8 mouse cellular contexts compared by ENCODE assay signal in the genomic region with DNA sequence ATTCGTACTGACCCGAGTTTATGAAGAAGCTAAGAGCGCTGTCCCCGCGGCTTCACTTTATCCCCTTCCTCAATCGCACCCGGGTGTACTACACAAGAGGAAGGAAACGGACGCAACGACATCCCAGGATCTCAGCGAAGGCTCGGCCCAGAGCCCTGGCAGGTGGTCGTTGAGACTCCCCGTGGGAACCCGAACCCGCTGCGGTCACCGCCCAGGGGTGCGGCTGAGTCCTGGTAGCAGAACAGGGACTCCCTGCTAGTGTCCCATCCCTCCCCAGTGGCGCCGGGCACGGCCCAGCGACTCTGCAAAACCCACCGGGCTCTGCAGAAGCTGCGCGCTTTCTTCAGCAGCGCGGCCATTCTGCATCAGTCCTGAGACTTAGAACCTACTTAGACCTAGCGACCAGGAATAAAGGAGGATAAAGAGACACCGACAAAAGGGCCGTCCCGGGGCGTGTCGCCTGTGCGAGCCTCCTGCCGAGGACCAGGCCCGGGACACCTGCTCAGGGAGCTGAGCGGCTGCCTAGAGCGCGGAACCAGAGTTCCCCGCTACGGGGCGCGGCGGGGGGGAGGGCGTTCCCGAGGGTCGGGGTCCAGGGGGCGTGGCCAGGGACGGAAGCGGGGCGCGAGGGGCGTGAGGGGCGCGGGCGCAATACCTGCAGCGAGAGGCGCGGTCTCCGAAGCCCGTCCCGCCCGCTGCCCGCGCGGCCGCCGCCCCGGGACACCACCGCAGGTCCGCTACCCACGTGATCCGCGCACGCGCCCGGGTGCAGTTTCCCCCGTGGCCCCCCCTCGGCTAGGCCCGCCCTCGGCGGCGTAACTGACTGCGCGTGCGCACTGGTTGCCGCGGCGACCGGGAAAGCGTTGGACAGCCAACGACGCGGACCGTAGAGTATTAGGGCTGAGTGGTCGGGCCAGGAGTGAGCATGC. TPM values are rescaled to one million over a fixed set of nuclear protein-coding genes. Genes with fewer than 3 reads are reported as not detected.
DNase-seq lines count a peak whose midpoint lies in the region; ATAC-seq and TF ChIP-seq lines count a peak whose summit lies in the region.

A gene (minus strand): TSS at position 747 of the 929 bp plus-strand sequence.
A gene (plus strand): TSS at position 799 of the 929 bp plus-strand sequence.

- H3K9me3 ChIP-seq in embryonic facial prominence, embryonic 14.5 days (ENCODE audit: control insufficient read depth, low read length), result no peaks in the 10 kb centered on the region
- H3K9me3 ChIP-seq in limb, embryonic 14.5 days (ENCODE audit: control insufficient read depth, low read length), result no peaks in the 10 kb centered on the region
- no peaks in the 10 kb centered on the region for H3K9me3 ChIP-seq in midbrain, embryonic 16.5 days (replicated peaks; ENCODE audit: control insufficient read depth, low read length, poor library complexity, severe bottlenecking)

- TF ChIP-seq POLR2A in bone marrow, adult 2 months (IDR thresholded peaks at IDR 0.05; ENCODE audit: borderline replicate concordance, control insufficient read depth, low read depth, low read length), result peak; percentile 67; the same call in 1 of the 2 replicates
- TF ChIP-seq POLR2A in limb, embryonic 14.5 days (IDR thresholded peaks at IDR 0.05; ENCODE audit: borderline replicate concordance, extremely low read depth, insufficient read depth, insufficient read length), result 0 out of 2 replicates have a peak, but pooled peaks have one; percentile 38
- TF ChIP-seq POLR2A in spleen, adult 2 months (IDR thresholded peaks at IDR 0.05; ENCODE audit: low read depth, low read length), result peak; percentile 29

- H3K27ac ChIP-seq in bone marrow, adult 2 months (ENCODE audit: control insufficient read depth, insufficient read depth, low read depth, low read length, poor library complexity), result peak within 1 kb of the TSS; percentile 81
- no peak within 1 kb of the TSS for H3K27ac ChIP-seq in embryonic facial prominence, embryonic 14.5 days (replicated peaks; ENCODE audit: low read depth, low read length)
- H3K27ac ChIP-seq in limb, embryonic 14.5 days (replicated peaks; ENCODE audit: low read depth, low read length), result no peak within 1 kb of the TSS
- peak within 1 kb of the TSS; percentile 82 for H3K27ac ChIP-seq in midbrain, embryonic 16.5 days (ENCODE audit: low read length)
- H3K27ac ChIP-seq in spleen, adult 2 months (ENCODE audit: insufficient read depth, low read length), result peak within 1 kb of the TSS; percentile 60

- peak; percentile 84 for DNase-seq in 416B (ENCODE audit: low read depth)
- peak; percentile 92 for DNase-seq in embryonic facial prominence, embryonic 14.5 days (ENCODE audit: low spot score)
- peak; percentile 93 for DNase-seq in heart, adult 8-10 months (ENCODE audit: low spot score)
- peak; percentile 96 for DNase-seq in kidney, adult 9 months
- DNase-seq in limb, embryonic 14.5 days (ENCODE audit: low spot score), result peak; percentile 85
- peak; percentile 77 to 97 for DNase-seq in spleen, adult 2 months (ENCODE audit: low read depth in 1 of 2, low spot score in 2 of 2)

- H3K4me2 ChIP-seq in embryonic facial prominence, embryonic 14.5 days (ENCODE audit: low read depth, low read length), result peak within 1 kb of the TSS; percentile 96
- H3K4me2 ChIP-seq in limb, embryonic 14.5 days (replicated peaks; ENCODE audit: low read depth, low read length, severe bottlenecking), result peak within 1 kb of the TSS; percentile 91
- H3K4me2 ChIP-seq in midbrain, embryonic 16.5 days (ENCODE audit: low read length), result peak within 1 kb of the TSS; percentile 88

- ATAC-seq in embryonic facial prominence, embryonic 14.5 days (ENCODE audit: low read depth), result peak; percentile 88
- ATAC-seq in limb, embryonic 14.5 days (ENCODE audit: low FRiP score, low read depth), result peak; percentile 91
- peak; percentile 89 for ATAC-seq in midbrain, embryonic 16.5 days

- H3K9ac ChIP-seq in embryonic facial prominence, embryonic 14.5 days (ENCODE audit: low read depth, low read length), result peak within 1 kb of the TSS; percentile 71
- H3K9ac ChIP-seq in limb, embryonic 14.5 days (ENCODE audit: low read depth, low read length, severe bottlenecking), result peak within 1 kb of the TSS; percentile 65
- H3K9ac ChIP-seq in midbrain, embryonic 16.5 days (ENCODE audit: low read depth, low read length), result peak within 1 kb of the TSS; percentile 87

- no peaks in the 10 kb centered on the region for H3K36me3 ChIP-seq in embryonic facial prominence, embryonic 14.5 days (ENCODE audit: control insufficient read depth, insufficient read depth, low read length)
- H3K36me3 ChIP-seq in limb, embryonic 14.5 days (ENCODE audit: control insufficient read depth, insufficient read depth, low read length), result no peaks in the 10 kb centered on the region
- H3K36me3 ChIP-seq in midbrain, embryonic 16.5 days (ENCODE audit: control insufficient read depth, insufficient read depth, low read length), result no peaks in the 10 kb centered on the region
- H3K36me3 ChIP-seq in spleen, adult 2 months (ENCODE audit: control insufficient read depth, insufficient read depth, low read length), result no peaks in the 10 kb centered on the region

- no peak for TF ChIP-seq CTCF in bone marrow, adult 2 months (IDR thresholded peaks at IDR 0.05; ENCODE audit: control insufficient read depth, insufficient read depth, low read length)
- TF ChIP-seq CTCF in spleen, adult 2 months (IDR thresholded peaks at IDR 0.05; ENCODE audit: extremely low read depth, insufficient read depth, insufficient read length, insufficient replicate concordance), result 0 out of 2 replicates have a peak, but pooled peaks have one; percentile 2

- peaks cover 9% of the 10 kb centered on the region for H3K27me3 ChIP-seq in embryonic facial prominence, embryonic 14.5 days (replicated peaks; ENCODE audit: control insufficient read depth, insufficient read depth, low read length)
- 0 out of 2 replicates have a peak, but pooled peaks cover 6% of the 10 kb centered on the region for H3K27me3 ChIP-seq in limb, embryonic 14.5 days (ENCODE audit: control insufficient read depth, insufficient read depth, low read length)
- 0 out of 2 replicates have a peak, but pooled peaks cover 2% of the 10 kb centered on the region for H3K27me3 ChIP-seq in midbrain, embryonic 16.5 days (ENCODE audit: control insufficient read depth, insufficient read depth, low read depth, low read length)
- H3K27me3 ChIP-seq in spleen, adult 2 months (ENCODE audit: control insufficient read depth, insufficient read depth, low read length), result no peaks in the 10 kb centered on the region

- peak within 1 kb of the TSS; percentile 90 for H3K4me3 ChIP-seq in bone marrow, adult 2 months (replicated peaks; ENCODE audit: control insufficient read depth, low read depth, low read length)
- peak within 1 kb of the TSS; percentile 79 for H3K4me3 ChIP-seq in embryonic facial prominence, embryonic 14.5 days (ENCODE audit: low read depth, low read length)
- H3K4me3 ChIP-seq in limb, embryonic 14.5 days (replicated peaks; ENCODE audit: low read length), result peak within 1 kb of the TSS; percentile 76
- H3K4me3 ChIP-seq in midbrain, embryonic 16.5 days (ENCODE audit: low read depth, low read length), result peak within 1 kb of the TSS; percentile 91
- peak within 1 kb of the TSS; percentile 68 for H3K4me3 ChIP-seq in spleen, adult 2 months (ENCODE audit: extremely low read depth, insufficient read depth, insufficient read length)

- H3K4me1 ChIP-seq in bone marrow, adult 2 months (ENCODE audit: control insufficient read depth, insufficient read depth, low read length), result peaks cover 3% of the 10 kb centered on the region
- H3K4me1 ChIP-seq in embryonic facial prominence, embryonic 14.5 days (ENCODE audit: control insufficient read depth, insufficient read depth, low read length), result peaks cover 5% of the 10 kb centered on the region
- peaks cover 7% of the 10 kb centered on the region; the same call in 1 of the 2 replicates for H3K4me1 ChIP-seq in limb, embryonic 14.5 days (ENCODE audit: control insufficient read depth, insufficient read depth, low read length)
- peaks cover 18% of the 10 kb centered on the region for H3K4me1 ChIP-seq in midbrain, embryonic 16.5 days (ENCODE audit: control insufficient read depth, insufficient read depth, low read length)
- H3K4me1 ChIP-seq in spleen, adult 2 months (ENCODE audit: control insufficient read depth, insufficient read depth, insufficient read length), result peaks cover 9% of the 10 kb centered on the region; the same call in 1 of the 2 replicates

- under 1% methylated on average over 88 of the region's 97 CpGs for WGBS in bone marrow, adult 2 months
- WGBS in embryonic facial prominence, embryonic 14.5 days, result under 1% methylated on average over 47 of the region's 97 CpGs
- under 1% methylated on average over 49 of the region's 97 CpGs for WGBS in limb, embryonic 14.5 days
- under 1% methylated on average over 86 of the region's 97 CpGs for WGBS in midbrain, embryonic 16.5 days
- under 1% methylated on average over 72 of the region's 97 CpGs for WGBS in spleen, adult 2 months

RNA-seq across cellular contexts. Expression of the first gene that starts in this region (rescaled TPM):
- 14.5 and 22.2 TPM in 2 replicates for polyA plus RNA-seq in bone marrow, adult 2 months (2011; ENCODE audit: insufficient read depth, insufficient read length, low replicate concordance, missing spikeins)
- 34.0 and 37.1 TPM in 2 replicates for polyA plus RNA-seq in embryonic facial prominence, embryonic 14.5 days (2014; fragmentation: Nextera tagmentation; extraction: Ambion mirVana)
- 10 to 100 TPM; 18.4 to 22.3 (median 19.8) TPM for total RNA-seq in heart, adult 8-10 months (2022)
- polyA plus RNA-seq in limb, embryonic 14.5 days (2012; rRNA removed), result 15.5 and 17.2 TPM in 2 replicates
- 31.3 and 34.2 TPM in 2 replicates for polyA plus RNA-seq in limb, embryonic 14.5 days (2014; fragmentation: Nextera tagmentation; extraction: Ambion mirVana)
- polyA plus RNA-seq in midbrain, embryonic 16.5 days (2015; fragmentation: Nextera tagmentation; extraction: Ambion mirVana), result 197 and 206 TPM in 2 replicates
- polyA plus RNA-seq in spleen, adult 2 months (2012; rRNA removed), result 29.9 and 39.7 TPM in 2 replicates

RNA-seq across cellular contexts. Expression of the second gene that starts in this region (rescaled TPM):
- 0.34 and 0.70 TPM in 2 replicates for polyA plus RNA-seq in bone marrow, adult 2 months (2011; ENCODE audit: insufficient read depth, insufficient read length, low replicate concordance, missing spikeins)
- 0.83 and 2.5 TPM in 2 replicates for polyA plus RNA-seq in embryonic facial prominence, embryonic 14.5 days (2014; fragmentation: Nextera tagmentation; extraction: Ambion mirVana)
- total RNA-seq in heart, adult 8-10 months (2022), result not detected
- 0.04 and 0.06 TPM in 2 replicates for polyA plus RNA-seq in limb, embryonic 14.5 days (2012; rRNA removed)
- not detected in 2 replicates for polyA plus RNA-seq in limb, embryonic 14.5 days (2014; fragmentation: Nextera tagmentation; extraction: Ambion mirVana)
- polyA plus RNA-seq in midbrain, embryonic 16.5 days (2015; fragmentation: Nextera tagmentation; extraction: Ambion mirVana), result 0.75 and 0.83 TPM in 2 replicates
- polyA plus RNA-seq in spleen, adult 2 months (2012; rRNA removed), result not detected in 2 replicates

Comparison
In these comparisons a context has a peak if more than half of its experiments do, and no peak if none do; other contexts are left out.
1. H3K27ac ChIP-seq: peak in bone marrow, adult 2 months (single experiment), midbrain, embryonic 16.5 days (single experiment) and spleen, adult 2 months (single experiment); none in embryonic facial prominence, embryonic 14.5 days (single experiment) and limb, embryonic 14.5 days (single experiment).
2. Peak in every context shown above with its lines, with median percentiles within 50 percentile points of each other: DNase-seq, H3K4me3 ChIP-seq, POLR2A ChIP-seq, ATAC-seq, H3K4me2 ChIP-seq and H3K9ac ChIP-seq.